Mouse (Mus musculus) liver, adult 2 months (tissue): Measurements from ENCODE around the gene Ptch1.

Experiments used
- CTCF ChIP-seq: fragments of 200-500 bp; IDR thresholded peaks from 2 replicates; pipeline ENCODE4 v1.5.1; 2011; ENCODE audit warnings: low read depth, low read length, control low read depth
- POLR2A ChIP-seq: fragments of 200-500 bp; IDR thresholded peaks from 2 replicates; pipeline ENCODE4 v1.6.1; 2011; ENCODE audit warnings: low read length, control low read depth; ENCODE audit not compliant: insufficient read depth; ENCODE audit errors: extremely low read depth

DNA sequence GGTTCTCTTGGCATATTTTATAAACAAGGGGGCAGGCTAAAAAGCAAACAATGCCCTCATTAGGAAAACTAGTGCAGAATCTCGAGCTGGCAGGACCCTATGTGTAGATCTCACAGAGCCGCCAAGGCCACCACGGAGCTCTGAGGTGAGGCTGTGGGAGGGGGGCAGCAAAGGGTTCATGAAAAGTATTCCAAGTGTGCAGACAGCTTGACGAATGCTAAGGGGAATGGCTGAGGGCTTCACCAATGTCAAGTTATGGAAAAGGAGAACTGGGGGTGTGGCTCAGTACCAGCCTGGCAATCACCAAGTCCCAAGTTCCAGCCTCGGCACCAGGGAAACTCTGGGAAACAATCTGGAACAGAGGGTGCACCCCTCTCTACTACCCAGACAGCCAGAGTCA lies 24.2 kb downstream of the Ptch1 start:
- no peak for TF ChIP-seq CTCF
- TF ChIP-seq POLR2A, result no peak
